Mouse (Mus musculus): ENCODE measurements at regions not wholly inside any gene's neighbourhood (a gene's known extent, or its start where the extent isn't known, plus 50 kb on each side); places are given as distances from the start of the nearest gene placed in this dataset.

DNA sequence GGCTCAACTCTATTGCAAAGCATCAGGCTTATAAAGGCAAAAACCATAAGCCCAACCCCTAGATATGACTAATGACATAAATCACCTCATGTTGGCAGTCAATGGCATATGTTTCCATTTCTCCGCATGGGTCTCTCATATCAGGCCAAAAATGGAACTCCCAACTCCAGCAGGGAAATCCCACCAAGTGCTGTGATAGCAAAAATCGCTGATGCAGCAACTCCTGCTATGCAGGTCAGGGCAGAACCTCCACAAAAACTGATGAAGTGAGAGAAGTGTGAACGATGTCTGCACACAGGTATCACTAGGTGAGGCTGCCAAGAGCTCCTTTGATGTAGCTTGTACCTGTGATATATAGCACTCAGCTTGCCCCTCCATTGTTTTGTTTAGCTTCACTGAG is 64.3 kb upstream of the Eci2 start:
- TF ChIP-seq GATA1 (IDR thresholded peaks at IDR 0.05; ENCODE audit: low read length) (no peak), TAL1 (IDR thresholded peaks at IDR 0.05; ENCODE audit: low read length) (no peak)

All from erythroblast, embryonic 14.5 days (primary cell).